Mouse (Mus musculus) lung, embryonic 16.5 days (tissue): Measurements from ENCODE around the gene Cd55b. TPM values are rescaled to one million over a fixed set of nuclear protein-coding genes. Genes with fewer than 3 reads are reported as not detected.

Experiments
- ATAC-seq: fragments of 200-750 bp; cut with Nextera tagmentation; 2 replicates; pipeline ENCODE4 v1.8.0; 2017; ENCODE audit warnings: low read depth, mild to moderate bottlenecking, moderate library complexity
- H3K27ac ChIP-seq: fragments of 300-500 bp; sonication (generic); 2 replicates; pipeline ENCODE4 v1.5.1; 2014; ENCODE audit warnings: mild to moderate bottlenecking, control low read depth, low read length
- H3K27me3 ChIP-seq: fragments of 300-500 bp; sonication (generic); 2 replicates; pipeline ENCODE4 v1.6.1; 2014; ENCODE audit warnings: low read depth, low read length, mixed read lengths; ENCODE audit not compliant: control insufficient read depth, insufficient read depth
- H3K36me3 ChIP-seq: fragments of 300-500 bp; sonication (generic); 2 replicates; pipeline ENCODE4 v1.6.1; 2014; ENCODE audit warnings: low read length; ENCODE audit not compliant: control insufficient read depth, insufficient read depth
- H3K4me1 ChIP-seq: fragments of 300-500 bp; sonication (generic); replicated peaks from 2 replicates; pipeline ENCODE4 v1.6.1; 2014; ENCODE audit warnings: low read length, mixed read lengths; ENCODE audit not compliant: control insufficient read depth, insufficient read depth
- H3K4me2 ChIP-seq: fragments of 300-500 bp; sonication (generic); 2 replicates; pipeline ENCODE4 v1.6.1; 2014; ENCODE audit warnings: low read depth, low read length, control low read depth
- H3K4me3 ChIP-seq: fragments of 300-500 bp; sonication (generic); 2 replicates; pipeline ENCODE4 v1.5.1; 2014; ENCODE audit warnings: mild to moderate bottlenecking, low read length, control low read depth
- H3K9ac ChIP-seq: fragments of 300-500 bp; sonication (generic); 2 replicates; pipeline ENCODE4 v1.6.1; 2014; ENCODE audit warnings: low read length, control low read depth
- H3K9me3 ChIP-seq: fragments of 300-500 bp; sonication (generic); 2 replicates; pipeline ENCODE4 v1.6.1; 2016; ENCODE audit warnings: low read length; ENCODE audit not compliant: control insufficient read depth
- WGBS: fragments of 180-500 bp; shearing (Covaris S2); extraction: QIAGEN DNeasy Blood & Tissue Kit; methylation state at CpG from one replicate; pipeline ENCODE4 v1.1.7; 2014; 5-methylcytosine and 5-hydroxymethylcytosine counted together
- polyA plus RNA-seq: library from polyadenylated mRNA; unstranded; fragments of >200 nt; fragmentation: Nextera tagmentation; extraction: Ambion mirVana; gene quantifications from 2 replicates; pipeline ENCODE4 v1.2.1, GENCODE M21; 2015

Cd55b gene
- polyA plus RNA-seq, 1 experiment from 2014 or later: 0.97 TPM

DNA sequence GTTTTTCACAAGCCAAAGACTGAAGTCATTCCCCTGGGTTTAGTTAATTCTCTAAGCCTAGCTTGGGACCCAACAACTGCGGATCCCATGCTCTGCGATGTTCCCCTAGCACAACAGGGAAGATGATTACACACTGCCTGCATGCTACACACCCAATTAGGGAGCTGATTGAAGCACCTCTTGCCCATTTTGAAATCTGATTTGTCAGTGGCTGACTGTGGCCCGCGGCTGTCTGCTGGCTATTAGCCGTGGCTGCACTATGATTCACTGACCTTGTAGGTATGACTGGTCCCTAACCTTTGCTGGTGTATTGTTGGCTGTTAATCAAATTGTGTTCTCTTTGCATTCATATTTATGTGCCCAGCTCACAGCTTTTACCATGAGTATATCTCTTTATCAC lies 51.5 kb downstream of the Cd55b start:
- no peak overlapping the region for H3K27ac ChIP-seq

DNA sequence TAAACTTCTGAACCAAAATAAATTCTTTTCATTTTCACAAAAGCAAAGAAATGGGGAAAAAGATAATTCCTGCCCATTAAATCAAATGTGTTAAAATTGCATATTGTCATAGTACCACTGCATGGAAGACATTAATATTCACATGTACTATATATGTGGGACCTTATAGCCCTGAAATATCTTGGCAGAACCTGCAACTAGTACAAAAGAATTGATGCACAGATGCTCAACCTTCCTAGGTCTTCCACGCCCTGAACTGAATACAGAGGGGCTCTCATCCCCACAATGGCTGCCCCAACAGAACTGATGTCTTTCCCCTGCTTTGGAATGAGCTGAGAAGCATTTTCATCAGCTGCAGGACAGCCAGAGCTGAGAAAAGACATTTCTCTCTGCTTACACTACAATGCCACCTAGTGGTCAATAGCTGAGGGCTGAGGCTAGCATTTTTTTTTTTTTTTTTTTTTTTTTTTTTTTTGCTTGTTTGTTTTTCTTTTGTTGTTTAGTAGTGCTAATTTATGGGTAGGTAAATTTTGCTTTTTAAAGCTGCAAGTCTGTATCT lies 72.7 kb downstream of the Cd55b start:
- H3K4me2 ChIP-seq: no peak overlapping the region
- ATAC-seq: no peak; the same call in 1 of the 2 replicates
- H3K9ac ChIP-seq: no peak overlapping the region
- H3K27me3 ChIP-seq: no peaks in the 10 kb centered on the region
- no peak overlapping the region for H3K4me3 ChIP-seq
- no peaks in the 10 kb centered on the region for H3K9me3 ChIP-seq
- no peak overlapping the region for H3K27ac ChIP-seq
- 6% methylated on average over 1 of the region's 1 CpGs for WGBS
- H3K4me1 ChIP-seq: no peaks in the 10 kb centered on the region
- H3K36me3 ChIP-seq: no peaks in the 10 kb centered on the region

More for the DNA sequence above, 51.5 kb downstream of the Cd55b start:
- no peaks in the 10 kb centered on the region for H3K36me3 ChIP-seq
- no peaks in the 10 kb centered on the region for H3K9me3 ChIP-seq
- H3K4me1 ChIP-seq: no peaks in the 10 kb centered on the region
- H3K4me2 ChIP-seq: no peak overlapping the region
- no peaks in the 10 kb centered on the region for H3K27me3 ChIP-seq
- ATAC-seq: no peak
- no peak overlapping the region for H3K4me3 ChIP-seq
- 87% methylated on average over 5 of the region's 5 CpGs for WGBS
- no peak overlapping the region for H3K9ac ChIP-seq

DNA sequence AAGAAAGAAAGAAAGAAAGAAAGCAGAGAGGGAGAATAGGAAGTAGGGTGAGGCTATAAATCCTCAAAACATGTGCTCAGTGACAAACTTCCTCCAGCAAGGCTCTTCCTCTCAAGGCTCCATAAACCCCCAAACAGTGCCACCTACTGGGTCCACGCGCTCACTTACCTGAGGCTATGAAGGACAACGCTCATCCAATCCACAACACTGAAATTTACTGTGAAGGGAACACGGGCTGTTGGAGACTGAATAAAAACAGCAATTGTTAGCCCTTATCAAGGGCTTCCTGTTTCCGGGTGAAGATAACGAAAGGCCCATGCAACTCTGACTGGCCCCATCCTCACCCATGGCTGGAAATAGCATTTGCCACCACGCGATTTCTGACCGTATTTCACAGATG lies 80.4 kb downstream of the Cd55b start:
- Histone ChIP-seq H3K27ac (no peak overlapping the region), H3K27me3 (no peaks in the 10 kb centered on the region), H3K36me3 (no peaks in the 10 kb centered on the region), H3K9me3 (no peaks in the 10 kb centered on the region), H3K4me2 (no peak overlapping the region), H3K9ac (no peak overlapping the region), H3K4me1 (no peaks in the 10 kb centered on the region), H3K4me3 (no peak overlapping the region)
- no peak for ATAC-seq
- WGBS: 74% methylated on average over 9 of the region's 9 CpGs

Other genes starting within 250 kb of the Cd55b start
- gene Cd55, start 39.7 kb upstream of the Cd55b start, polyA plus RNA-seq: 25.9 and 26.3 TPM in 2 replicates
- gene Zp3r, start 206.6 kb upstream of the Cd55b start, polyA plus RNA-seq: not detected in 2 replicates
- not detected in 2 replicates for gene C4bp, start 238.6 kb upstream of the Cd55b start, polyA plus RNA-seq